Mouse (Mus musculus): ENCODE measurements around the gene Zbtb20.

DNA sequence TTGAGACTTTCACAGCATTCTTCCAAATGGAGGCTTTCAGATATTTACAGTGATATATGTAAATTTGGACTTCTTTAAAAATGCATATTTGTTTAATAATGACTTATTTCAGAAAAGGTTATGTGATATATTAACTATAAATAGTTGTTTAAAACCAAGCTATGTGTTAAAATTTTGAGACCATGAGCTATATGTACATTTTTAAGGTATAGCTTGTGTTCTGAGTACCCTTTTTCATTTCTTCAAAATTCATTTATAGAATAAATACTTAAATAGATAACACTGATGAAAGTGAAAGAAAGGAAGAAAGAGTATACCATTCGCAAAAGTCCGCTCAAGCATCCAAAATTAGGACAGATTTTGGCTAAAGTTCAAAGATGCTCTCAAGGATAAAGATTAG lies 607.1 kb downstream of the Zbtb20 start:
- TF ChIP-seq POLR2A (IDR thresholded peaks at IDR 0.05; ENCODE audit: insufficient read depth, low read depth, low read length) (no peak), EP300 (IDR thresholded peaks at IDR 0.05; ENCODE audit: insufficient read depth, low read depth, low read length) (no peak), CTCF (IDR thresholded peaks at IDR 0.05) (no peak)

Measured in heart, adult 2 months (tissue).